Mouse (Mus musculus): ENCODE results near the gene Tspan4.

DNA sequence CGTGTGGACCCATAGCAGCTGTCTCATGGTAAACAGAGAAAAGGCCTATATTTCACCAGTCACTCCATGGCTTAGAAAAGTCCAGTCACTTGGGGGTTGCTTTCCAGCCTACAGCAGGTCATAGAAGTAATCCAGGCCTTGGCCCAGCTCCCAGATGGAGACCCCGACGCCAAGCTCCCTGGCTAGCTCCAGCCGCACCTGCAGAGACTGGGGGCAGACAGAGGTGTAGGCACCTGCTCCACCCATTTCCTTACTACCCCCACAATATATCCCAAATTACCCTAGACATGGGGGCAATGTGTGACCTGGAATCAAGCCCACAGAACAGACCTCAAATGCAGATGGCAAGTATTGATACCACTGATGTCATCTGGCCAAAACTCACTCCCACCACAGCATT, 20.9 kb downstream of the Tspan4 start:
- TF ChIP-seq ZC3H11A (IDR thresholded peaks at IDR 0.05; ENCODE audit: borderline replicate concordance, low read depth, low read length) (no peak), HCFC1 (IDR thresholded peaks at IDR 0.05; ENCODE audit: borderline replicate concordance, insufficient read depth, low read length) (no peak)
